Mouse (Mus musculus): ENCODE measurements around the gene Gm20388.

DNA sequence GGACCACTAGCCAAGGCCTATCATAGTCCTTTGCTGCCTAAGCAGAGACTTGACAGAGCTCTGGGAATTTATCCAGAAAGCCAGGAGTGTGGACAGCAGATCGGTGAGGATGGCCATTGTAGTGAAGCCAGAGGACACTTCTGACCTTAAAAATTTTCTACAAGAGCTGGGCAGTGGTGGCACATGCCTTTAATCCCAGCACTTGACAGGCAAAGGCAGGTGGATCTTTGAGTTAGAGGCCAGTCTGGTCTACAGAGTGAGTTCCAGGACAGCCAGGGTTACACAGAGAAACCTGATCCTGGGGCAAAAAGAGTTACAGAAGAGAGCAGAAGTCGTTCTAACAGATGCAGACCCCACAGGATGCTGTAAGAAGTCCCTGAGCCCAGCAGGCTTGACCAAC is 2405.8 kb downstream of the Gm20388 start:
- TF ChIP-seq CTCF (IDR thresholded peaks at IDR 0.05; ENCODE audit: insufficient read depth, low read depth, low read length) (no peak), POLR2A (IDR thresholded peaks at IDR 0.05; ENCODE audit: insufficient read depth, low read depth, low read length) (no peak)

Measured in olfactory bulb, adult 2 months (tissue).